Mouse (Mus musculus): Measurements from ENCODE around the gene Olfr90.

- TF ChIP-seq POLR2A (IDR thresholded peaks at IDR 0.05; ENCODE audit: insufficient read depth, low read depth, low read length) (no peak), CTCF (IDR thresholded peaks at IDR 0.05; ENCODE audit: insufficient read depth, low read depth, low read length) (no peak)
These were observed at the start of gene Olfr90 for GRCm38 (mm10) chr17:37088399-37088798.
